Mouse (Mus musculus) lung, adult 2 months (tissue): ENCODE results near the gene Mrpl23.

ENCODE experiments used
- CTCF ChIP-seq: fragments of 200-500 bp; IDR thresholded peaks from 2 replicates; pipeline ENCODE4 v1.5.1; 2011; ENCODE audit warnings: mild to moderate bottlenecking, low read length, control low read depth; ENCODE audit not compliant: insufficient read depth
- POLR2A ChIP-seq: fragments of 200-500 bp; IDR thresholded peaks from 2 replicates; pipeline ENCODE4 v1.6.1; 2011; ENCODE audit warnings: low read depth, mild to moderate bottlenecking, control low read depth, low read length, borderline replicate concordance; ENCODE audit errors: extremely low read depth

GRCm38 (mm10) chr7:142529350-142529749, 3.1 kb upstream of the Mrpl23 start:
- no peak for TF ChIP-seq CTCF
- no peak for TF ChIP-seq POLR2A
